Mouse (Mus musculus): ENCODE data around the gene Smurf1. TPM values are rescaled to one million over a fixed set of nuclear protein-coding genes. Genes with fewer than 3 reads are reported as not detected.

The Smurf1 gene
- polyA plus RNA-seq, 1 experiment from 2014 or later: 3.5 TPM

DNA sequence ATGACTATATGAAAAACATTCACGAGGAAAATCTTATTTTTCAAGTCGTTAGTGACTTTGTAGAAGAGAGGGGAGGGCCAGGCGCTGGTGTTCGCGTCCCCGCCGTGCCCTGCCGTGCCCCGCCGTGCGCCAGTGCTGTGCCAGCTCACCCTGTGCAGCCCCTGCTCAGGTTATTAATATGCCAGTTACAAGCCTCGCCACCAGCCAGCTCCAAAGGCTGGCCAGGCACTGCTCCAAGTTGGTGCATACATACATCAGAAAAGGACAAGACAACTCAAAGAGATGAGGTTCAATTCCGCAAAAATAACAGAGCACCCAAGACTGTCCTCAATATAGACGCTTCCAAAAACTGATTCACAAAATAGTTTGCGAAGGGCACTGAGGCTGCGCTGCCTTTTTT, 51.7 kb downstream of the Smurf1 start:
- Histone ChIP-seq H3K27me3 (replicated peaks; ENCODE audit: control insufficient read depth, insufficient read depth, low read length) (no peaks in the 10 kb centered on the region), H3K4me3 (ENCODE audit: low read length) (no peak overlapping the region), H3K9me3 (ENCODE audit: control insufficient read depth, low read length) (no peaks in the 10 kb centered on the region), H3K9ac (ENCODE audit: low read depth, low read length) (no peak overlapping the region), H3K27ac (ENCODE audit: low read length) (no peak overlapping the region), H3K4me1 (ENCODE audit: control insufficient read depth, insufficient read depth, low read length) (peaks cover 19% of the 10 kb centered on the region; the same call in 1 of the 2 replicates), H3K4me2 (ENCODE audit: low read depth, low read length) (no peak overlapping the region), H3K36me3 (ENCODE audit: control insufficient read depth, insufficient read depth, low read length) (no peaks in the 10 kb centered on the region)
- WGBS: 82% methylated on average over 16 of the region's 16 CpGs
- no peak for ATAC-seq

DNA sequence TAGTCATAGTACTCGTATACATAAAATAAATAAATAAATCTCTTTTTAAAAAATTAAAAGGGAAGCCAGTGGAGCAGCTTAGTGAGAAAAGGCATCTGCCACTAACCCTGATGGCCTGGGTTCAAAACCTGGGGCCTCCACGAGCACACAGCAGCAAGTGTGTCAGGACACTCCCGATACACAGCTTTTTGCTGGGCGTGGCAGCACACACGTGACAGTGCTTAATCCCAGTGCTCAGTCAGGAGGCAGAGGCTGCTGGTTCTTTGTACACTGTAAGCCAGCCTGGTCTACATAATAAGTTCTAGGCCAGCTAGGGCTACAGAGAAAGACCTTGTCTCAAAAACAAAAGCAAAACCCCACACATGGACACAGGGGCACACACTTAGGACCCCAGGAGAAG, 52.3 kb downstream of the Smurf1 start:
- Histone ChIP-seq H3K4me1 (ENCODE audit: control insufficient read depth, insufficient read depth, low read length) (peaks cover 19% of the 10 kb centered on the region; the same call in 1 of the 2 replicates), H3K4me3 (ENCODE audit: low read length) (no peak overlapping the region), H3K9ac (ENCODE audit: low read depth, low read length) (no peak overlapping the region), H3K36me3 (ENCODE audit: control insufficient read depth, insufficient read depth, low read length) (no peaks in the 10 kb centered on the region), H3K27me3 (replicated peaks; ENCODE audit: control insufficient read depth, insufficient read depth, low read length) (no peaks in the 10 kb centered on the region), H3K4me2 (ENCODE audit: low read depth, low read length) (no peak overlapping the region), H3K27ac (ENCODE audit: low read length) (no peak overlapping the region), H3K9me3 (ENCODE audit: control insufficient read depth, low read length) (no peaks in the 10 kb centered on the region)
- 73% methylated on average over 5 of the region's 5 CpGs for WGBS
- ATAC-seq: no peak

DNA sequence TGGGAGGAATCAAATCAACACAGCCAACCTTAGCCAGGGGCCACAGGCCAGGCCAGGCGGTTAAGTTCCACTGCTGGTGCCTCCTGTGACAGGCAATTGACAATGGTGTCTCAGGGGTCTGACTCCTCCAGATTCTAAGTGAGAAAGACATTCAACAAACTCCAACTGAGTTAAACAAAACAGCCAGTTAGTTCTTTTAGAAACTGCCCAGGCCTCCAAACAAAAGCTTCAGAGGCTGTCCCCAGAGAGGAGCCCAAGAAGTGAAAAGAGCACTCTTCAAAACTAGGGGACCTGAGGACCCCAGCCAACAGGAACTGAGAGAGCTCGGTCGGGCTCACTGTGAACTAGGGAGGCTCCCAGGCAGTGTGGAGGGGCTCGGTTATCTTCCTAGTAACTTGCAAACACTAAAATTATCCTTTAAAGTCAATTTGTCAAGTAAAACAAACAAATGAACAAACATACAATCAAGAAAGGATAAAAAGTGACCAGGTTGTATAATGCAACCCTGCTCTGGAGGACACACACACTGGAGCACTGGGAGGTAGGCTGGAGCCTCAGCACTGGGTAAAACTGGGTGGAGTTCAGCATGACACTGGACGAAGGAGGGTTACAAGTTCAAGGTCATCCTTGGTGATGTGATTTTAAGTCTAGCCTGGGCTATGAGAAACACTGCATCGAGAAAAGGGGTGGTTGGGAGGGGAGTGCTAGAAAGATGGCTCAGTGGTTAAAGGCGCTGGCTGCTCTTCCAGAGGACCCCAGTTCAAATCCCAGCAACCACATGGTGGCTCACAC, 52.9 kb downstream of the Smurf1 start:
- peaks cover 19% of the 10 kb centered on the region; the same call in 1 of the 2 replicates for H3K4me1 ChIP-seq (ENCODE audit: control insufficient read depth, insufficient read depth, low read length)
- H3K27ac ChIP-seq (ENCODE audit: low read length): no peak overlapping the region
- H3K4me3 ChIP-seq (ENCODE audit: low read length): no peak overlapping the region
- WGBS: 59% methylated on average over 7 of the region's 7 CpGs
- no peaks in the 10 kb centered on the region for H3K36me3 ChIP-seq (ENCODE audit: control insufficient read depth, insufficient read depth, low read length)
- no peak for ATAC-seq
- no peak overlapping the region for H3K9ac ChIP-seq (ENCODE audit: low read depth, low read length)
- no peaks in the 10 kb centered on the region for H3K9me3 ChIP-seq (ENCODE audit: control insufficient read depth, low read length)
- no peak overlapping the region for H3K4me2 ChIP-seq (ENCODE audit: low read depth, low read length)
- H3K27me3 ChIP-seq (replicated peaks; ENCODE audit: control insufficient read depth, insufficient read depth, low read length): no peaks in the 10 kb centered on the region

DNA sequence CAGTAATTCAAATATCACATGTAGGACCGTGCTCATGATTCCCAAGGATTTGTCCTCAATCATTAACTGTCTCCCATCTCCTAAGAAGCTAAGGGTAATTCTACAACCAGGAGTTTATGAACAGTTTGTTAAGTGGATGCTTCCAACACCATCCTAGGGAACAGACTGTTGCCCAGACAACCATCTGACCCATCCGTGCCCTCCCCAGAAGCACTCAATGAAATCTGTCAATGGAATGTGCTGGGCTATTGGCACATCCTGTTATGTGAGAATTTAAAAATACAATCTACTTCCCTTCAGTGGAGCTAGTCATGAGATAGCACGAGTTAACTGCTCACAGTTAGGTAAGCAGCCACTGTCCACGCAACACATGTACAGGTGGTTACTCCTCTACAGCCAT, 56.1 kb downstream of the Smurf1 start:
- Histone ChIP-seq H3K9ac (ENCODE audit: low read depth, low read length) (no peak overlapping the region), H3K4me3 (ENCODE audit: low read length) (no peak overlapping the region), H3K27ac (ENCODE audit: low read length) (no peak overlapping the region), H3K4me2 (ENCODE audit: low read depth, low read length) (no peak overlapping the region), H3K27me3 (replicated peaks; ENCODE audit: control insufficient read depth, insufficient read depth, low read length) (no peaks in the 10 kb centered on the region), H3K36me3 (ENCODE audit: control insufficient read depth, insufficient read depth, low read length) (no peaks in the 10 kb centered on the region), H3K4me1 (ENCODE audit: control insufficient read depth, insufficient read depth, low read length) (peaks cover 14% of the 10 kb centered on the region; the same call in 1 of the 2 replicates), H3K9me3 (ENCODE audit: control insufficient read depth, low read length) (no peaks in the 10 kb centered on the region)
- WGBS: 80% methylated on average over 4 of the region's 4 CpGs
- no peak for ATAC-seq

DNA sequence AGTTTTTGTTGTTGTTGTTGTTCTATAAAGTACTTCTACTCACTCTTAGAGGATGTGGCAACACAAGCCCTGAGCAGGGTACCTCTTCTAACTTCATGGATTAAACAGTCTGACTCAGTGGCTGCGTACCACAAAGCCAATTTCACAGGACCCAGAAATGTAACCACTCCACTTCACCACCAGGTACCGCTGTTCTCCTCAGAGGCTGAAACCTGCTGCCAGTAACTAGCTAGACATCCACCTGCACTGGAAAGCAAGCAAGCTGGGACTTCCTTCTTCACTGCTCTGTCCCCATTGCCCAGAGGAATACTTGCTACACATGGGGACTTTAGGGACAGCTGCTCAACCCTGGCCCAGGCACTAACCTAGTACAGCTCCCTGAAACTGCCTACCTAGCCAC, 58.1 kb downstream of the Smurf1 start:
- no peaks in the 10 kb centered on the region for H3K9me3 ChIP-seq (ENCODE audit: control insufficient read depth, low read length)
- H3K27ac ChIP-seq (ENCODE audit: low read length): no peak overlapping the region
- WGBS: 75% methylated on average over 2 of the region's 2 CpGs
- no peak overlapping the region for H3K4me3 ChIP-seq (ENCODE audit: low read length)
- H3K36me3 ChIP-seq (ENCODE audit: control insufficient read depth, insufficient read depth, low read length): no peaks in the 10 kb centered on the region
- H3K4me2 ChIP-seq (ENCODE audit: low read depth, low read length): no peak overlapping the region
- peaks cover 11% of the 10 kb centered on the region; the same call in 1 of the 2 replicates for H3K4me1 ChIP-seq (ENCODE audit: control insufficient read depth, insufficient read depth, low read length)
- H3K27me3 ChIP-seq (replicated peaks; ENCODE audit: control insufficient read depth, insufficient read depth, low read length): no peaks in the 10 kb centered on the region
- H3K9ac ChIP-seq (ENCODE audit: low read depth, low read length): no peak overlapping the region
- no peak for ATAC-seq

DNA sequence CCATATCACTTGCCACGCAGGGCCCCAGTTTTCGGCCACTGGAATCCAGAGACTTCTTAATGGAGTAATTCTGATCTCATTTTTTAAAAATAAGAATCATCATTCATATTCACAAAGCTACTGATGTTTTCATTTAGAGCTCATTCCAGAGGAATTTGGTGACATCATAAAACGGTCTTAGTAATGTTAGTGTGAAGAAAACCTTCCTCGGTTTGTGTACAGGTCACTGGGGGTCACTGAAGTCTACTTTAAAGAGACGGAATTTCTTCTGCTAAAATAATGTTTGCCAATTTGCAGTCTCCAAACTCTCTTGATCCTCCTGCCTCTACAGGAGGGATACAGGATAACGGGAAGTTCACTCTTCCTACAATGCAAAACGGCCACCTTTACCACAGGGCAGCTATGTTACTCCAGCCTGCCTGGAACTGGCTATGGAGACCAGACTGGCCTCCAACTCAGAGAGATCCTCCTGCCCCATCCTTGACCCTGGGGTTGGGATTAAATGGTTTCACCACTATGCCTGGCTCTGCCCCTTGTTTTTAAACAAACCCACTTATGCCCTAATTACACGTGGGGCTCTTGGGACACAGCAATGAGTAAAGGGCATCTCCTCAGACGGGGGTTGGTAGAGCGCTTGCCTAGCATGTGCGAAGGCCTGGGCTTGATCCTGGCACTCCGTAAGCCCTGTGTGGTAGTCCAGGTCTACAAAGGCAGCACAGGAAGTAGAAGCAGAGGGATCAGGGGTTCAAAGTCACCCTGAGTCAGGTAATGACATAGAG, 61.1 kb downstream of the Smurf1 start:
- Histone ChIP-seq H3K4me3 (ENCODE audit: low read length) (no peak overlapping the region), H3K36me3 (ENCODE audit: control insufficient read depth, insufficient read depth, low read length) (0 out of 2 replicates have a peak, but pooled peaks cover 2% of the 10 kb centered on the region), H3K4me1 (ENCODE audit: control insufficient read depth, insufficient read depth, low read length) (peaks cover 5% of the 10 kb centered on the region; the same call in 1 of the 2 replicates), H3K27ac (ENCODE audit: low read length) (no peak overlapping the region), H3K9me3 (ENCODE audit: control insufficient read depth, low read length) (no peaks in the 10 kb centered on the region), H3K4me2 (ENCODE audit: low read depth, low read length) (no peak overlapping the region), H3K27me3 (replicated peaks; ENCODE audit: control insufficient read depth, insufficient read depth, low read length) (no peaks in the 10 kb centered on the region), H3K9ac (ENCODE audit: low read depth, low read length) (no peak overlapping the region)
- 62% methylated on average over 12 of the region's 12 CpGs for WGBS
- no peak for ATAC-seq

DNA sequence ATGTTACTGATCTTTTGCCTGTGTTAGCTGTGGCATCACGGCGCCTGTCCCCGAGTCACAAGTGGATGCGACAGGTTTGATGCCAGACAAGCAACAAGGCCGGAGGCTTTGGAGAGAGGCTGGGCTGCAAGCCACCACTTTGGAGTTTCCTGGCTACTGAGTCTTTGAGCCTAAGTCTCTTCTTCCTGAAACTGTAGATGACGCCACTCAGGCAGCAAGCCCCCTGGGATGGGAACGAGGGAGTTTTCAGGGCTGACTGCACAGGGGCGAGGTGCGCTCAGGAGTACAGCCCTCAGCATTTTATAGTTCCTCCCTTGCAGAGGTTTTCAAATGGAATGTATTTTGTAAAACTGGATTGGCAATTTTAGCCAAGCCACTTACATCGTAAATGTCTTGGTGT, 63.9 kb downstream of the Smurf1 start:
- H3K9me3 ChIP-seq (ENCODE audit: control insufficient read depth, low read length): no peaks in the 10 kb centered on the region
- H3K36me3 ChIP-seq (ENCODE audit: control insufficient read depth, insufficient read depth, low read length): peaks cover 10% of the 10 kb centered on the region; the same call in 1 of the 2 replicates
- H3K9ac ChIP-seq (ENCODE audit: low read depth, low read length): no peak overlapping the region
- peaks cover 5% of the 10 kb centered on the region; the same call in 1 of the 2 replicates for H3K4me1 ChIP-seq (ENCODE audit: control insufficient read depth, insufficient read depth, low read length)
- no peak for ATAC-seq
- H3K27ac ChIP-seq (ENCODE audit: low read length): no peak overlapping the region
- H3K4me2 ChIP-seq (ENCODE audit: low read depth, low read length): no peak overlapping the region
- H3K27me3 ChIP-seq (replicated peaks; ENCODE audit: control insufficient read depth, insufficient read depth, low read length): no peaks in the 10 kb centered on the region
- WGBS: 69% methylated on average over 10 of the region's 10 CpGs
- H3K4me3 ChIP-seq (ENCODE audit: low read length): no peak overlapping the region

DNA sequence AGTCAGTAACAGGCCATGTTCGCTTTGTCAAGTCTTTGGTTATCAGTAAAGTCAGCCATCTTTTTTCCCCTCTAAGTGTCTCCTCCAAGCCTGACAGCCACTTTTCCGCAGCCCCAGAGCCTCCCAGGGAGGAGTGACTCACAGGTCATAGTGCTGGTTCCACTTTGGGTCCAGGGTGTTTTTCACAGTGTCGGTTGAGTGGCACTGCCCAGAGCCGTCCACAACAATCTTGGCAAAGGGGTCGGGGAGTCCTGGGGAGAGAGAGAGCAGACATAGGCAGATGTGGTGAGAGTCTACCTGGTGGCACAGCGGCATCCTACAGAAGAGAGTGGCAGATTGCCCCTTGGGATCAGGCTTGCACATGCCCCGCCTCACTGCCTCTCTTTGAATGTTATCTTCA, 64.6 kb downstream of the Smurf1 start:
- no peak overlapping the region for H3K9ac ChIP-seq (ENCODE audit: low read depth, low read length)
- H3K27me3 ChIP-seq (replicated peaks; ENCODE audit: control insufficient read depth, insufficient read depth, low read length): no peaks in the 10 kb centered on the region
- 89% methylated on average over 7 of the region's 7 CpGs for WGBS
- H3K36me3 ChIP-seq (ENCODE audit: control insufficient read depth, insufficient read depth, low read length): peaks cover 12% of the 10 kb centered on the region; the same call in 1 of the 2 replicates
- no peak overlapping the region for H3K27ac ChIP-seq (ENCODE audit: low read length)
- no peak overlapping the region for H3K4me2 ChIP-seq (ENCODE audit: low read depth, low read length)
- H3K4me3 ChIP-seq (ENCODE audit: low read length): no peak overlapping the region
- ATAC-seq: no peak
- H3K9me3 ChIP-seq (ENCODE audit: control insufficient read depth, low read length): no peaks in the 10 kb centered on the region
- H3K4me1 ChIP-seq (ENCODE audit: control insufficient read depth, insufficient read depth, low read length): peaks cover 5% of the 10 kb centered on the region; the same call in 1 of the 2 replicates

DNA sequence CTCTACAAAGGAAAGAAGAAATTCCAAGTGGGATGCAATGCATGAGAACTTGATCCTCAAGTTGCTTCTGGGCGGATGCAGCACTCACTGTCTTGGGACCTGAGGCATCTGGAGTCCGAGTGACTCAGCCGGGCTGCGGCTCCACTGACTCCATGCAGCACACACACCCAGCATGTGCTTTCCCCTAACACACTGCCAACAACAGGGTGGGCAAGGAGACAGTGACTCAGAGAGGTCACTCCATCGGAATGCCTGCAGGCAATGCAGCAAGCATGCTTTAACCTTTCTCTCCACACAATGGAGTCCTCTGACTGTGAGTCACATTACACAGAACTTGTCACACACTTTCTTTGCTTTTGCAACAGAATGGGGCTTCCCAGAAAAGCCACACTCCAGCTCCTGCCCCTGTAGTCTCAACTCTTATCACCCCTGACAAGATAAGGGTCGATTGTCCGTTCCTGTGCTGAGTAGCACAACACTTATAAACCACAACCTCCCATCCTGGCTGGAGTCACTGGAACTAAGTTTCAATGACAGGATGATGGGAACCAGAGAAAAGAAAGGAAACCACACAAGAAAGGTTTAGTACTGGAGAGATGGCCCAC, 67.1 kb downstream of the Smurf1 start:
- no peaks in the 10 kb centered on the region for H3K27me3 ChIP-seq (replicated peaks; ENCODE audit: control insufficient read depth, insufficient read depth, low read length)
- H3K9ac ChIP-seq (ENCODE audit: low read depth, low read length): no peak overlapping the region
- H3K36me3 ChIP-seq (ENCODE audit: control insufficient read depth, insufficient read depth, low read length): peaks cover 15% of the 10 kb centered on the region
- no peak for ATAC-seq
- H3K27ac ChIP-seq (ENCODE audit: low read length): no peak overlapping the region
- WGBS: 42% methylated on average over 7 of the region's 7 CpGs
- H3K9me3 ChIP-seq (ENCODE audit: control insufficient read depth, low read length): no peaks in the 10 kb centered on the region
- no peak overlapping the region for H3K4me2 ChIP-seq (ENCODE audit: low read depth, low read length)
- no peak overlapping the region for H3K4me3 ChIP-seq (ENCODE audit: low read length)
- peaks cover 5% of the 10 kb centered on the region; the same call in 1 of the 2 replicates for H3K4me1 ChIP-seq (ENCODE audit: control insufficient read depth, insufficient read depth, low read length)
